Mouse (Mus musculus): ENCODE results near the gene Gm13090. TPM values are rescaled to one million over a fixed set of nuclear protein-coding genes. Genes with fewer than 3 reads are reported as not detected.

Gm13090 gene
- not detected for polyA plus RNA-seq (2015; fragmentation: Illumina TruSeq; extraction: RNeasy Lipid Tissue Mini Kit (QIAGEN cat#74804); ENCODE audit: insufficient read depth, low read depth, low replicate concordance)

DNA sequence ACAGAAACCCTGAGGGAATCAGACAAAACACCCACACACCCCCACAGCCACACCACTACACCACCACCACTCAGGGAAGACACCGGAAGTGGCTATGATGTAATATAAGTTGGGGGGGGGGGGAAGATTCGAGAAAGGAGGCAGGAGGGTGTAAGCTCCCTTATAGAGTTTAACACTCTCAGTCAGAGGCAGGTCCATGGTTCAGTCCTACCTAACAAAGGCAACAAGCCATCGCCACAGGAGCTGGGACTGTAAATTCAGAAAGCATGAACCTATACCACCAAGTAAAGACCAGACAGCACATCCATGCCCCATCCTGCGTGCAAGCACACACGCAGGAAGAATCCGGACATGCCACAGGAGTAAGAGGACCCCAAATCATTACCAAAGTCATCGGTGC lies at the start of gene Gm13090:
Gene Gm13090 (plus strand): TSS at position 301 of the 400 bp plus-strand sequence.

DNA sequence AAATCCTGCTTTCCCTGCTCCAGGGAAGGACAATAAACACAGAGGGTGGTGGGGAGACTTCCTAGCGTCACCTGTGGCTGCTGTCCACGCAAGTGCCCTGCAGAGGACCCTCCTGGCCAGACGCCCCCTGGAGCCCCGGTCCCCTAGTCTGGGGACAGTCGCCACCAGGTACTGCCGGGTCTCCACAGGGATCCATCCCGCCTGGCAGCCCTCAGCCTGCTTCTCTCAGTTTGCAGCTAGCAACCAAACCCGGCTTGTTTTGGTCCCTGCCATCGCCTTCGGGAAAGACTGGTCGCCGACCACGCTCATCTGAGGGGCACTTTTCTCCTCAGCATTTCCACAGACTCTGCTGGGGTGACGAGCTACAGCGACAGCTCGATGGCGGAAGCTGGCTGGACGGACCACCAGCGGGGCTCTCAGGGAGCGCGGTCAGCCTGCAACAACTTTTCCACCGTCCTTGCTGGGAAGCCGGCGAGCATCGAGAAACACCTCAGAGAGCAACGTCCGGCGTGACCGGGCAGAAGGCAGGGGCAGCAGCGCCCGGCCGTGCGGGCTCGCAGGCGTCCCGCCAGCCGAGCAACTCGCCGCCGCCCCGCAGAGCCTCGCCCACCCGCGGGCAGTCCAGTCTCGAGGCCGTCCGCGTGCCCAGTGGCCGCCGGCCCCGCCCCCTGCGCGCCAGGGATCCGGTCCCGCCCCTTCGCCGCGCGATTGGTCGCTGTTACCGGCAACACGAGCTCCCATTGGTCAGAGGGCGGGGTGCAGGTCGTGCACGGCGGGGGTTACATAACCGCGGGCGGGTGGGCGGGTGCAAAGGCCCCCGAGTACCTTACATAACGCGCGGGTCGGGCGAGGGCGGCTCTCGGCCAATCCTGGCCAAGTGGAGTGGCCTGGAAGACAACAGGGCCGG lies 45.1 kb upstream of the Gm13090 start, which contains the start of gene Per3:
Gene Per3 (minus strand): TSS at position 629 of the 907 bp plus-strand sequence.

DNA sequence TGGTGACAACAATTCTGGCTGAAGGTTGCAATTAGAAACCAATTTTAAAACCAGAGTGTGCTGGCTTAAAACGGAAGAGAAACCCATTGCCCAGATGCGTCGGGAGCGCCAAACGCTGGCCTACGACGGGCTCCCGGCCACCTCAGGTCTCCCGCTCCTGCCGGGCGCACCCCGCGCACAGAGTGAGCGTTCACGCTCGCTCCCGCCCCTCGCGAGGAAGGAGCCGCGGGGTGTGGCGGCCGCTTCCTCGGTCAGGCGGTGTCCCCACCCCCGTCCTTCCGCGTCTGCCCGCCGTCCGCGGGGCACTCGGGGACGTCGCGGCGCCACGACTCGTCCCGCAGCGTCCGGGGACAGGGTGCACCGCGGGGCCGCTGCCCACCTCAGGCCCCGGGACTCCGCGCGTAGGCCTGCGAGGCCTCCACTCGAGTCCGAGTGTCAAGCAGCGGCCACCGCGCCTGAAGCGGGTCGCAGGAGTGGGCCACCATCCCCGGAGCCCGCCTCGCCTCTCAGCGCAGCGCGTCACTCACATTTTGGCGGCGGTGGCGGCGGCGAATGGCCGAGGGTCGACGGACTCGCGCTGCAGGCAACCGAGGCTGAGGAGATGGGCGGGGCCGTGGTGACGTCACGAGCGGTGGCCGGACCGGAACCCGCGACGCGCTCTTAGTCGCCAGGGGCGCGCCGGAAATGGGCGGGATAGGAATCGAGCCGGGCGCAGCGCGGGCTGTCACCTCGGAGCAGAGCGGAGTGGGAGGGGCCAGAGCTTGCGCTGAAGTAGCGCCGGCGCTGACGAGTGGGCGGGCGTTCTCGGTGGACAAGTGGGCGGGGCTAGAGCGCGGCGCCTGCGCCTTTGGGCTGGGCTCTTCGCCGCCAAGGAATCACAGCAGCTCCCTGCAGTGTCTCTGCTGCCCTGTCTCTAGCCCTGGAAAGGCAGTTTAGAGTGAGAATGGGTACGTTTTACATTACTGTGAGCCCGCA lies 31.7 kb upstream of the Gm13090 start, which contains the start of gene Vamp3:
Gene Vamp3 (minus strand): TSS at position 617 of the 975 bp plus-strand sequence.

Other genes with a start within 250 kb of the Gm13090 start
- gene Errfi1, start 235.7 kb upstream of the Gm13090 start, polyA plus RNA-seq (2015; fragmentation: Illumina TruSeq; extraction: RNeasy Lipid Tissue Mini Kit (QIAGEN cat#74804); ENCODE audit: insufficient read depth, low read depth, low replicate concordance): 12.4 TPM
- 40.8 TPM for gene Park7, start 175.1 kb upstream of the Gm13090 start, polyA plus RNA-seq (2015; fragmentation: Illumina TruSeq; extraction: RNeasy Lipid Tissue Mini Kit (QIAGEN cat#74804); ENCODE audit: insufficient read depth, low read depth, low replicate concordance)
- 0.39 TPM for gene Tnfrsf9, start 175.0 kb upstream of the Gm13090 start, polyA plus RNA-seq (2015; fragmentation: Illumina TruSeq; extraction: RNeasy Lipid Tissue Mini Kit (QIAGEN cat#74804); ENCODE audit: insufficient read depth, low read depth, low replicate concordance)
- gene Uts2, start 92.5 kb upstream of the Gm13090 start, polyA plus RNA-seq (2015; fragmentation: Illumina TruSeq; extraction: RNeasy Lipid Tissue Mini Kit (QIAGEN cat#74804); ENCODE audit: insufficient read depth, low read depth, low replicate concordance): not detected
- 2.4 TPM for gene Per3, start 44.9 kb upstream of the Gm13090 start, polyA plus RNA-seq (2015; fragmentation: Illumina TruSeq; extraction: RNeasy Lipid Tissue Mini Kit (QIAGEN cat#74804); ENCODE audit: insufficient read depth, low read depth, low replicate concordance)
- 14.6 TPM for gene Vamp3, start 31.6 kb upstream of the Gm13090 start, polyA plus RNA-seq (2015; fragmentation: Illumina TruSeq; extraction: RNeasy Lipid Tissue Mini Kit (QIAGEN cat#74804); ENCODE audit: insufficient read depth, low read depth, low replicate concordance)